Mouse (Mus musculus) myocyte (in vitro differentiated cells): Measurements from ENCODE around the gene Card14. TPM values are rescaled to one million over a fixed set of nuclear protein-coding genes. Genes with fewer than 3 reads are reported as not detected.

Experiments
- H3K27me3 ChIP-seq: one replicate; pipeline ENCODE4 v1.6.1; 2011; ENCODE audit not compliant: control insufficient read depth, insufficient read depth, insufficient read length
- H3K36me3 ChIP-seq: one replicate; pipeline ENCODE4 v1.6.1; 2011; ENCODE audit not compliant: control insufficient read depth, insufficient read depth
- H3K4me2 ChIP-seq: one replicate; pipeline ENCODE4 v1.6.1; 2011; ENCODE audit warnings: low read depth, control low read depth
- H3K4me3 ChIP-seq: one replicate; pipeline ENCODE4 v1.5.1; 2011; ENCODE audit warnings: mild to moderate bottlenecking, control low read depth, moderate library complexity
- H3K79me2 ChIP-seq: one replicate; pipeline ENCODE4 v1.6.1; 2011; ENCODE audit not compliant: control insufficient read depth, insufficient read depth
- H3ac ChIP-seq: one replicate; pipeline ENCODE4 v1.6.1; 2011; ENCODE audit not compliant: control insufficient read depth, insufficient read length
- CEBPB ChIP-seq: IDR thresholded peaks from 2 replicates; pipeline ENCODE4 v1.6.1; 2011; ENCODE audit warnings: mild to moderate bottlenecking, moderate library complexity; ENCODE audit not compliant: poor library complexity, insufficient read depth, severe bottlenecking
- E2F4 ChIP-seq: IDR thresholded peaks from one replicate; pipeline ENCODE4 v1.6.1; 2011; ENCODE audit warnings: mild to moderate bottlenecking, control low read depth, moderate library complexity; ENCODE audit not compliant: insufficient read depth
- MAX ChIP-seq: IDR thresholded peaks from one replicate; pipeline ENCODE4 v1.6.1; 2011; ENCODE audit warnings: low read depth, mild to moderate bottlenecking, control low read depth
- MYOD1 ChIP-seq, 3 experiments: IDR thresholded peaks; one replicate each; pipeline ENCODE4 v1.6.1; 2011; ENCODE audit warnings: control low read depth in 2 of 3, low read depth in 2 of 3, mild to moderate bottlenecking in 2 of 3, moderate library complexity in 1 of 3; ENCODE audit not compliant: insufficient read length in 2 of 3, control insufficient read depth in 1 of 3
- MYOG ChIP-seq, 3 experiments: IDR thresholded peaks; one replicate each; pipeline ENCODE4 v1.6.1; 2011; ENCODE audit warnings: control low read depth in 2 of 3, low read depth in 2 of 3, mild to moderate bottlenecking in 2 of 3; ENCODE audit not compliant: insufficient read length in 2 of 3, control insufficient read depth in 1 of 3, insufficient read depth in 1 of 3
- POLR2A ChIP-seq: IDR thresholded peaks from one replicate; pipeline ENCODE4 v1.6.1; 2011; ENCODE audit warnings: low read depth, mild to moderate bottlenecking, control low read depth, moderate library complexity; ENCODE audit not compliant: insufficient read length
- POLR2AphosphoS2 ChIP-seq: IDR thresholded peaks from one replicate; pipeline ENCODE4 v1.6.1; 2011; ENCODE audit warnings: low read depth, control low read depth; ENCODE audit not compliant: insufficient read length
- REST ChIP-seq: IDR thresholded peaks from one replicate; pipeline ENCODE4 v1.6.1; 2011; ENCODE audit warnings: mild to moderate bottlenecking, control low read depth, moderate library complexity; ENCODE audit not compliant: insufficient read depth, insufficient read length
- SRF ChIP-seq: IDR thresholded peaks from one replicate; pipeline ENCODE4 v1.6.1; 2011; ENCODE audit warnings: low read depth; ENCODE audit not compliant: control insufficient read depth, insufficient read length
- TCF12 ChIP-seq: IDR thresholded peaks from one replicate; pipeline ENCODE4 v1.6.1; 2011; ENCODE audit warnings: mild to moderate bottlenecking, control low read depth; ENCODE audit not compliant: poor library complexity, insufficient read depth, severe bottlenecking
- TCF3 ChIP-seq: IDR thresholded peaks from one replicate; pipeline ENCODE4 v1.6.1; 2011; ENCODE audit warnings: low read depth, control low read depth; ENCODE audit not compliant: insufficient read length
- USF1 ChIP-seq: IDR thresholded peaks from one replicate; pipeline ENCODE4 v1.6.1; 2011; ENCODE audit warnings: low read depth, mild to moderate bottlenecking, control low read depth, moderate library complexity
- polyA plus RNA-seq: library from polyadenylated mRNA; unstranded; fragments of >200 nt; fragmentation: generic; extraction: Trizol; gene quantifications from one replicate; pipeline ENCODE4 v1.2.1, GENCODE M21; 2012; ENCODE audit warnings: missing spikeins

Card14 gene
- polyA plus RNA-seq, 1 experiment: 1.1 TPM

GRCm38 (mm10) chr11:119304904-119305712 is 2.5 kb upstream of the Card14 start:
- Histone ChIP-seq H3K27me3 (peaks cover 35% of the 10 kb centered on the region), H3K4me2 (no peak overlapping the region), H3K36me3 (no peaks in the 10 kb centered on the region), H3K79me2 (no peaks in the 10 kb centered on the region), H3ac (no peak overlapping the region), H3K4me3 (no peak overlapping the region)
- no peak for TF ChIP-seq E2F4
- TF ChIP-seq MYOG (IDR thresholded peaks at IDR 0.05; ENCODE audit: control insufficient read depth in 1 of 3, insufficient read depth in 1 of 3, insufficient read length in 2 of 3, low read depth in 2 of 3): no peak
- TF ChIP-seq USF1: no peak
- no peak for TF ChIP-seq TCF3
- no peak for TF ChIP-seq TCF12
- TF ChIP-seq REST: no peak
- no peak for TF ChIP-seq POLR2AphosphoS2
- no peak for TF ChIP-seq MAX
- no peak for TF ChIP-seq SRF
- no peak for TF ChIP-seq CEBPB
- no peak for TF ChIP-seq MYOD1 (IDR thresholded peaks at IDR 0.05; ENCODE audit: control insufficient read depth in 1 of 3, insufficient read length in 2 of 3, low read depth in 2 of 3)
- TF ChIP-seq POLR2A: no peak

- Histone ChIP-seq H3K4me2 (peak overlapping the region; percentile 13), H3K79me2 (no peaks in the 10 kb centered on the region), H3K36me3 (no peaks in the 10 kb centered on the region), H3ac (no peak overlapping the region), H3K4me3 (no peak overlapping the region), H3K27me3 (peaks cover 40% of the 10 kb centered on the region)
- TF ChIP-seq POLR2AphosphoS2 (no peak), MYOD1 (IDR thresholded peaks at IDR 0.05; ENCODE audit: control insufficient read depth in 1 of 3, insufficient read length in 2 of 3, low read depth in 2 of 3) (peak in 1 of 3 experiments; percentile 54), MYOG (IDR thresholded peaks at IDR 0.05; ENCODE audit: control insufficient read depth in 1 of 3, insufficient read depth in 1 of 3, insufficient read length in 2 of 3, low read depth in 2 of 3) (peak in 1 of 3 experiments; percentile 62)
Observed at GRCm38 (mm10) chr11:119306762-119307657, 558 bp upstream of the Card14 start.

GRCm38 (mm10) chr11:119307916-119308315 is 348 bp downstream of the Card14 start:
- TF ChIP-seq TCF3 (no peak), MYOD1 (IDR thresholded peaks at IDR 0.05; ENCODE audit: control insufficient read depth in 1 of 3, insufficient read length in 2 of 3, low read depth in 2 of 3) (peak in 1 of 3 experiments; percentile 4), POLR2A (no peak), REST (peak; percentile 34), SRF (no peak), MYOG (IDR thresholded peaks at IDR 0.05; ENCODE audit: control insufficient read depth in 1 of 3, insufficient read depth in 1 of 3, insufficient read length in 2 of 3, low read depth in 2 of 3) (peak in 1 of 3 experiments; percentile 53)
- Histone ChIP-seq H3K4me3 (no peak overlapping the region), H3K27me3 (peaks cover 34% of the 10 kb centered on the region), H3K79me2 (no peaks in the 10 kb centered on the region), H3K36me3 (no peaks in the 10 kb centered on the region), H3ac (no peak overlapping the region), H3K4me2 (peak overlapping the region; percentile 42)

- no peak overlapping the region for H3K4me2 ChIP-seq
- no peaks in the 10 kb centered on the region for H3K36me3 ChIP-seq
- TF ChIP-seq MYOD1 (IDR thresholded peaks at IDR 0.05; ENCODE audit: control insufficient read depth in 1 of 3, insufficient read length in 2 of 3, low read depth in 2 of 3) (no peak), CEBPB (no peak), REST (no peak), POLR2A (no peak), POLR2AphosphoS2 (no peak), SRF (no peak), USF1 (no peak), TCF3 (no peak), TCF12 (no peak), MAX (no peak), E2F4 (no peak)
- H3K4me3 ChIP-seq: no peak overlapping the region
- no peak overlapping the region for H3ac ChIP-seq
- peaks cover 11% of the 10 kb centered on the region for H3K27me3 ChIP-seq
- H3K79me2 ChIP-seq: no peaks in the 10 kb centered on the region
Observed at GRCm38 (mm10) chr11:119310621-119311020, 3.1 kb downstream of the Card14 start.
